Mouse (Mus musculus): ENCODE measurements at regions not wholly inside any gene's neighbourhood (a gene's known extent, or its start where the extent isn't known, plus 50 kb on each side); places are given as distances from the start of the nearest gene placed in this dataset.

DNA sequence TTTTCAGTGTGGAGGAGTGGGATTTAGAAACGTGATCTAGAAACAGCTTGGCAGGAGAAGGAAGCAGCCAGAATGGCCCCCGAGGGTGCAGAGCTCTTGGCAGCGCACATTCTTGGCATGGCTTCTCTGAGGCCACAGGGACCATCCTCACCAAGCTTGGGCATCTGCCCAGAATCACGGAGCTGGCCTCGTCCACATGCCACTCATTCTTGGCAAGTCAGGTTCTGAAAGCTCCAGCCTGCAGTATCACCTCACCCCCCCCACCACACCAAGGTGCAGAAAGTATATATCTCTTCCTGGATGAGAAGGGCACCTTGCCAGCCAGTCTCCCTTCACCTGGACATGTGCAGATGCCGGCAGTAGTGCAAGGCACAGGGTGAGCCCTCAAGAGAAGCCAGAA is 356.2 kb downstream of the Prdm2 start:
- no peak for TF ChIP-seq GATA1 (IDR thresholded peaks at IDR 0.05; ENCODE audit: low read length)
- TF ChIP-seq TAL1 (IDR thresholded peaks at IDR 0.05; ENCODE audit: low read length) = no peak
